Mouse (Mus musculus) embryonic facial prominence, embryonic 12.5 days (tissue): Measurements from ENCODE around the gene Ildr2. TPM values are rescaled to one million over a fixed set of nuclear protein-coding genes. Genes with fewer than 3 reads are reported as not detected.
A peak's percentile ranks its signal among the peaks of the same experiment; 100 is the strongest.

Source experiments
- ATAC-seq: fragments of 200-750 bp; cut with Nextera tagmentation; 2 replicates; pipeline ENCODE4 v1.8.0; 2017; ENCODE audit not compliant: insufficient number of reproducible peaks, insufficient read depth, low FRiP score, low TSS enrichment
- H3K27ac ChIP-seq: fragments of 300-500 bp; sonication (generic); 2 replicates; pipeline ENCODE4 v1.5.1; 2016; ENCODE audit warnings: mild to moderate bottlenecking
- H3K27me3 ChIP-seq: fragments of 300-500 bp; sonication (generic); 2 replicates; pipeline ENCODE4 v1.6.1; 2016; ENCODE audit warnings: mild to moderate bottlenecking, moderate library complexity
- H3K36me3 ChIP-seq: fragments of 300-500 bp; sonication (generic); 2 replicates; pipeline ENCODE4 v1.6.1; 2016; ENCODE audit warnings: mild to moderate bottlenecking
- H3K4me1 ChIP-seq: fragments of 300-500 bp; sonication (generic); 2 replicates; pipeline ENCODE4 v1.6.1; 2016
- H3K4me2 ChIP-seq: fragments of 300-500 bp; sonication (generic); replicated peaks from 2 replicates; pipeline ENCODE4 v1.6.1; 2016; ENCODE audit warnings: mild to moderate bottlenecking, moderate library complexity
- H3K4me3 ChIP-seq: fragments of 300-500 bp; sonication (generic); 2 replicates; pipeline ENCODE4 v1.5.1; 2016; ENCODE audit warnings: mild to moderate bottlenecking
- H3K9ac ChIP-seq: fragments of 300-500 bp; sonication (generic); 2 replicates; pipeline ENCODE4 v1.6.1; 2016; ENCODE audit warnings: mild to moderate bottlenecking, moderate library complexity
- H3K9me3 ChIP-seq: fragments of 300-500 bp; sonication (generic); 2 replicates; pipeline ENCODE4 v1.6.1; 2016; ENCODE audit warnings: mild to moderate bottlenecking, moderate library complexity
- WGBS: fragments of 180-500 bp; shearing (Covaris S2); methylation state at CpG from one replicate; pipeline ENCODE4 v1.1.7; 2016; 5-methylcytosine and 5-hydroxymethylcytosine counted together
- polyA plus RNA-seq: library from polyadenylated mRNA; unstranded; fragments of >200 nt; fragmentation: Nextera tagmentation; extraction: Ambion mirVana; gene quantifications from 2 replicates; pipeline ENCODE4 v1.2.1, GENCODE M21; 2016

Ildr2 gene
- polyA plus RNA-seq, 1 experiment from 2014 or later, result 1.2 TPM

DNA sequence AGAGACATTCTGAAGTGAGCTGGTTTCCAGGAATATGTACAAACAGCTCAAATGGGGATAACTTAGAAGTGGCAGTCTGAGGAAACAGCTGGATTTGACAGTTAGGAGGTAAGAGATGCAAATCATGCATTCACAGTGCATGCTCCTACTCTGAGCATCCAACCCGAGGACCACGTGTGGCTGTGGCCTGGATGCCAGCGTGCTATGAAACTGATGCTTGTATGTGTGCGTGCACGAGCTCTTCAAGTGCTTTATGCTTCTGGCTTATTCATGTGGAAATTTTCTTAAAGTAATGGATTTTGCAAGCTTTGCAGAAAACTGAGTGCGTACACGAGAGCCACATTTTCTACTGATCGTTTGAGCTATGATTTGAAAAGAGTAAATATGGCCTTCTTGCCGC, 32.3 kb downstream of the Ildr2 start:
- H3K27me3 ChIP-seq, result no peaks in the 10 kb centered on the region
- no peak for ATAC-seq
- no peak overlapping the region for H3K9ac ChIP-seq
- no peak overlapping the region for H3K27ac ChIP-seq
- no peak overlapping the region for H3K4me3 ChIP-seq
- H3K36me3 ChIP-seq, result no peaks in the 10 kb centered on the region
- 79% methylated on average over 9 of the region's 9 CpGs for WGBS
- no peak overlapping the region for H3K4me2 ChIP-seq
- peaks cover 15% of the 10 kb centered on the region for H3K4me1 ChIP-seq
- H3K9me3 ChIP-seq, result no peaks in the 10 kb centered on the region

DNA sequence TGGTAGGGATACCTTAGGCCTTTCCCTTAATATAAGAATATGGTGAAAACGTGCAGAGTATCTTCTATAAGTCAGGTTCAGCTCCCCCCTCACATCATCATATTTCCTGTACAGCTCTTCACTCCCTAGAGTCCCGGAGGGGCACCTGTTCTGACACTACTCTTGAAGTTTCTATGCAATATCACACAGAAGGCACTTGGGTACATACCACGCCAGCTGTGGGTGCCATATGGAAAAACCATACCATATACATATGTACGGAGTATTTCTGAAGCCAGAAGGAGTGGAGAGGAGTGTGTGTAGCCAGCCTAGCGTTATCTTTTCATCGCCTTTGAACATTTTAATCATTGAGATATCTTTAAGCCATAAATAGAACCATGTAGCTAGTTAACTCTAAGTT, 36.6 kb downstream of the Ildr2 start:
- Histone ChIP-seq H3K36me3 (no peaks in the 10 kb centered on the region), H3K4me2 (no peak overlapping the region), H3K4me1 (no peaks in the 10 kb centered on the region), H3K4me3 (no peak overlapping the region), H3K9me3 (no peaks in the 10 kb centered on the region), H3K27ac (no peak overlapping the region), H3K9ac (no peak overlapping the region), H3K27me3 (0 out of 2 replicates have a peak, but pooled peaks cover 3% of the 10 kb centered on the region)
- no peak for ATAC-seq
- 85% methylated on average over 6 of the region's 6 CpGs for WGBS

DNA sequence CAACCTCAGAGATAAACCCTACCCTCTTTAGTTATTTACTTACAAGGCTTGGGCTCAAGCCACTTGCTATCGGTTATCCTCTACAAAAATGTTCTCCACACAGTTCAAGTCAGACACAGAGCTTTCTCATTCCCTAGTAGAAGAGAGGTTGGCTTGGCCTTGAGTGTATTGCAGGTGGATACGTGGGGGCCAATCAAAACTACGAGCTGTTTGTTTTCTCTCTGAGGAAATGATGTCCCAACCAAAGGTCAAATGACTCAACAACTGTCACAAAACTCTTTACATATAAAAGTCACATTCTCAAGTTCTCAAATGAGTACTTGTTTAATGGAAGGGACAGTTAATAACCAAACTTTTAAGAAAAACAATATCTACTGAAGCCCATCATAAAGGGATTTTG, 39.1 kb downstream of the Ildr2 start:
- ATAC-seq, result no peak
- Histone ChIP-seq H3K9ac (no peak overlapping the region), H3K9me3 (no peaks in the 10 kb centered on the region), H3K27me3 (0 out of 2 replicates have a peak, but pooled peaks cover 3% of the 10 kb centered on the region), H3K4me1 (no peaks in the 10 kb centered on the region), H3K27ac (no peak overlapping the region), H3K4me3 (no peak overlapping the region), H3K36me3 (no peaks in the 10 kb centered on the region), H3K4me2 (no peak overlapping the region)
- WGBS, result 84% methylated on average over 3 of the region's 3 CpGs

DNA sequence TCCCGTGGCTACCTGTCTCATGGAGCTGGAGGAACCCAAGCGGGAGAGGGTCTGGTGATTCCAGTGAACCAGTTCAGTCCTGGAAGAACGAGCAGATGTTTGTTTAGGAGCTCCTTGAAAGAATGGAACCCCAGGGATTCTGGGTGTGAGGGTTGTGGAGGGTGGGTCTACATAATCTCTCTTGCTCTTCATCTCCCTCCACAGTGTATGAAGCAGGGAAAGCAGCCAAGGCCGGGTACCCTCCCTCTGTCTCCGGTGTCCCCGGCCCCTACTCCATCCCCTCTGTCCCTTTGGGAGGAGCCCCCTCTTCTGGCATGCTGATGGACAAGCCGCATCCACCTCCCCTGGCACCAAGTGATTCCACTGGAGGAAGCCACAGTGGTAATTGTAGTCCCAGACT, 41.6 kb downstream of the Ildr2 start:
- ATAC-seq, result no peak
- H3K36me3 ChIP-seq, result no peaks in the 10 kb centered on the region
- 78% methylated on average over 7 of the region's 7 CpGs for WGBS

DNA sequence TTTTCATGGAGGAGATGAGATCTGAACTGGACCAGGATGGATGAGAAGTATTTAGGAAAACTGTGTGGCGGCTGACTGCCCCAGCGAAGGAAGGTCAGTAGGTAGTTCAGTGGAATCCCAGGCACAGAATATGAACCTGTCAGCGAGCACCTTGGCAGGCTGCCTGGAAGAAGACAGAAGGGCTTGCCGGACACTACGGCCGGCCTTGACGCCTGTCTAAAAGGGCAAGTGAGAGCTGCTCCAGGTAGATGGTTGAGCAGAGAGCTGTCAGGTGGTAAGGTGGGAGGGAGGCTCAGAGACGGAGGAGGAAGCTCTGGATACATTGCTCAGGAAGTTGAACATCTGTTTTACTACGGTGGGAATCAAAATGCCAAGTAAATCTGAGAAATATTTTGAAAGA, 42.4 kb downstream of the Ildr2 start:
- ATAC-seq, result no peak
- Histone ChIP-seq H3K9ac (no peak overlapping the region), H3K4me1 (no peaks in the 10 kb centered on the region), H3K4me3 (no peak overlapping the region), H3K4me2 (no peak overlapping the region), H3K9me3 (no peaks in the 10 kb centered on the region), H3K27me3 (0 out of 2 replicates have a peak, but pooled peaks cover 3% of the 10 kb centered on the region), H3K36me3 (no peaks in the 10 kb centered on the region), H3K27ac (no peak overlapping the region)
- WGBS, result 86% methylated on average over 9 of the region's 9 CpGs

More for the DNA sequence above, 41.6 kb downstream of the Ildr2 start:
- Histone ChIP-seq H3K9me3 (no peaks in the 10 kb centered on the region), H3K27me3 (0 out of 2 replicates have a peak, but pooled peaks cover 3% of the 10 kb centered on the region), H3K27ac (no peak overlapping the region), H3K4me3 (no peak overlapping the region), H3K4me1 (no peaks in the 10 kb centered on the region), H3K9ac (no peak overlapping the region), H3K4me2 (no peak overlapping the region)

DNA sequence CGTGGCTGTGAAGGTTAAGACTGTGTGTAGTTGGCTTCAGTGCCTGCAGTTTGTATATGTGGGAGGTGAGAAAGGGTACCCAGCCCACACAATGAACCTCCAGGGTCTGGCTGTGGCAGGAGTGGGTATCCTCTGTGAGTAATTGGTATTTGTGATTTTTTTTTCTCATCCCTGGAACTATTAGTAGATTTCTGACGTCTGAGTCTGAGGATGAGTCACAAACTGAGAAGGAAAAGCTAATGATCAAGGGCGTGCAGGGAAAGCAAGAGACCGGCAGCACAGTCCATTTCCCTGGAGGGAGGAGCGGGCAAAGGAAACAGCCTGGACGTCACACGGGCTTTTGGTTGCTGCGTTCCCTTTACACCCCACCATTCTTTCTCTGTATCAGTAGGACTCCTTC, 43.0 kb downstream of the Ildr2 start:
- ATAC-seq, result no peak
- 0 out of 2 replicates have a peak, but pooled peaks cover 3% of the 10 kb centered on the region for H3K27me3 ChIP-seq
- H3K36me3 ChIP-seq, result no peaks in the 10 kb centered on the region
- WGBS, result 80% methylated on average over 8 of the region's 8 CpGs
- H3K9ac ChIP-seq, result no peak overlapping the region
- no peak overlapping the region for H3K4me3 ChIP-seq
- H3K4me1 ChIP-seq, result no peaks in the 10 kb centered on the region
- H3K4me2 ChIP-seq, result no peak overlapping the region
- H3K9me3 ChIP-seq, result no peaks in the 10 kb centered on the region
- no peak overlapping the region for H3K27ac ChIP-seq

DNA sequence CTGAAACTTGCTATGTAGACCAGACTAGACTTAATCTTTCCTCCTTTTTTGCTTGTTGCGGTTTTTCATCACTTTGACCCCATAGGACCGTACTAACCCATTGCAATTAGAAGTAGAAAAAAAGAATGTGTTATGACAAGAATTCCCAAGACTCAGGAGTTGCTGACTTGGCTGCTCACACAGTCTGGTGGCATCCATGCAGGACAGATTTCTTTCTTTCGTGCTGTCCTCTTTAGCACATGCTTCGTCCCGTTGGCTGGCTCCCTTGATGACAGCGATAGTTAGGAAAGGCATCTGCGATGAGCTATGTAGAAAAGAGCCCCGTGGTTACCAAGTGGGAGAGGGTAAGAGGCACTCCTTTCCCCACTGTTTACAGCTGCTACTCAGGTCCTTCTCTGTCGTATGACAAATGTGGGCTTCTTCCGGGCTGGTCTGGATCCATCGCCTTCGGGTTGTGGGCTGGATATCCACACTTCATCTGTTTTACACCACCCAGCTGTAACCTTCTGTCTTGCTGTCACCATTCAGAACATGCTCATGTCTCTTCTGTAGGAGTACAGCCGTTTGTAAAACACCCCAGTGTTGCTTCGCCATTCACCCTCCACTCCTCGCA, 43.7 kb downstream of the Ildr2 start:
- H3K9ac ChIP-seq, result no peak overlapping the region
- H3K4me2 ChIP-seq, result no peak overlapping the region
- no peak overlapping the region for H3K27ac ChIP-seq
- WGBS, result 82% methylated on average over 15 of the region's 15 CpGs
- H3K9me3 ChIP-seq, result no peaks in the 10 kb centered on the region
- H3K4me1 ChIP-seq, result no peaks in the 10 kb centered on the region
- 0 out of 2 replicates have a peak, but pooled peaks cover 3% of the 10 kb centered on the region for H3K27me3 ChIP-seq
- no peak for ATAC-seq
- no peak overlapping the region for H3K4me3 ChIP-seq
- H3K36me3 ChIP-seq, result no peaks in the 10 kb centered on the region

DNA sequence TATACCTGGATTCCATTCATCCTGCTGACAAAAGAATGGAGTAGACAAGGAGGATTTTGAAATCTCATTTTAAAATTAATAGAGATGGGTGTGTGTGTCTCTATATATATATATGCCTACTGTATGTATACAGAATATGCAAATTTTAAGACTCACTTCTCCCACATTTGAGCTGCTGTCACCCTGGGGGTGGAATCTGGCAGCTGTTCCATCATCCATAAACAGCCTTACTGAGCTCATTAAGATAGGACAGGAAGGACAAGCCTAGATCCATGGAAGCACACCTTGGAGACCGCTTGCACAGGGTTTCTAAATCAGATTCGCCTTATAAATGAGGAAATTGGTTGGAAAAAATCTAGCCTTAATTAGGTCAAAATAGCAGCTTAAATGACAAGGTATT, 44.9 kb downstream of the Ildr2 start:
- Histone ChIP-seq H3K4me2 (no peak overlapping the region), H3K9ac (no peak overlapping the region), H3K4me1 (no peaks in the 10 kb centered on the region), H3K27ac (no peak overlapping the region), H3K9me3 (no peaks in the 10 kb centered on the region), H3K27me3 (0 out of 2 replicates have a peak, but pooled peaks cover 3% of the 10 kb centered on the region), H3K4me3 (no peak overlapping the region), H3K36me3 (no peaks in the 10 kb centered on the region)
- WGBS, result 87% methylated on average over 2 of the region's 2 CpGs
- no peak for ATAC-seq

DNA sequence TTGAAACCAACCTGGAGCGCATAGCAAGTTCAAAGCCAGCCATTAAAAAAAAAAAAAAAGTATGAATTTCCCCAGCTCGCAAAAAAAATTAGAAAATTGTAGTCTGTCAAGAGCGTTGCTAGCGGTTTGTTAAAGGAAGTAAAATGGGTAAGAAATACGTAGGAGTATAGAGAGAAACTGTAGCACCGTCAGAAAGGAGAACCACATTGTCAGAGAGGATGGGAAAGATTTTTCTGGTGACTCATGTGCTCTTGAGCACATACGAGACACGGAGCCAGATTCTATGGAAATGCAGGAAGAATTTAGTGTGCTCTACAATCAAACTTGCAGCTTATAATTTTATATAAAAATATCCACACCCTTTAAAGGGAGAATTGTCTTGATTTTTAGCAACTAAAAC, 45.9 kb downstream of the Ildr2 start:
- 85% methylated on average over 8 of the region's 8 CpGs for WGBS
- H3K36me3 ChIP-seq, result no peaks in the 10 kb centered on the region
- H3K27me3 ChIP-seq, result no peaks in the 10 kb centered on the region
- H3K9me3 ChIP-seq, result no peaks in the 10 kb centered on the region
- ATAC-seq, result no peak
- no peaks in the 10 kb centered on the region for H3K4me1 ChIP-seq
- no peak overlapping the region for H3K4me3 ChIP-seq
- no peak overlapping the region for H3K4me2 ChIP-seq
- H3K27ac ChIP-seq, result no peak overlapping the region
- H3K9ac ChIP-seq, result no peak overlapping the region

DNA sequence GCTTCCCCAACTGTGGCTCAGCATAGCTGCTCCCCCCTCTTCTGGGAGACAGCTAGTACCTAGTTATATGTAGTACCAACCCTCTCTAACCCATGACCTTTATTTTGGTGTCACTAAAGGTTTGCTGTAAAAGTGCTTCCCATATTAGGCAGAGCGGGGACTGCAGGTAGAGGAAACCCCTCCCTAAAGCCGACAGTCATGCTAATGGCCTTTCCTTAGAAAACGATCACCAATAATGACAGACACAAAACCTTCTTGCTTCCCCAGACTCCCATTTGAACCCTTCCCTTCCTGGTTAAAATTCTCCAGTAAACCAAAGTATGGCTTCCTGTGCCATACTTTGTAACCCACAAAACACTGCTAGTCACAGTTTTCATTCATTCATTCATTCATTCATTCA, 46.6 kb downstream of the Ildr2 start:
- no peak overlapping the region for H3K4me3 ChIP-seq
- H3K9ac ChIP-seq, result no peak overlapping the region
- H3K4me1 ChIP-seq, result no peaks in the 10 kb centered on the region
- no peak overlapping the region for H3K27ac ChIP-seq
- no peak for ATAC-seq
- no peak overlapping the region for H3K4me2 ChIP-seq
- H3K9me3 ChIP-seq, result no peaks in the 10 kb centered on the region
- H3K27me3 ChIP-seq, result no peaks in the 10 kb centered on the region
- H3K36me3 ChIP-seq, result no peaks in the 10 kb centered on the region
- WGBS, result 60% methylated on average over 3 of the region's 3 CpGs

DNA sequence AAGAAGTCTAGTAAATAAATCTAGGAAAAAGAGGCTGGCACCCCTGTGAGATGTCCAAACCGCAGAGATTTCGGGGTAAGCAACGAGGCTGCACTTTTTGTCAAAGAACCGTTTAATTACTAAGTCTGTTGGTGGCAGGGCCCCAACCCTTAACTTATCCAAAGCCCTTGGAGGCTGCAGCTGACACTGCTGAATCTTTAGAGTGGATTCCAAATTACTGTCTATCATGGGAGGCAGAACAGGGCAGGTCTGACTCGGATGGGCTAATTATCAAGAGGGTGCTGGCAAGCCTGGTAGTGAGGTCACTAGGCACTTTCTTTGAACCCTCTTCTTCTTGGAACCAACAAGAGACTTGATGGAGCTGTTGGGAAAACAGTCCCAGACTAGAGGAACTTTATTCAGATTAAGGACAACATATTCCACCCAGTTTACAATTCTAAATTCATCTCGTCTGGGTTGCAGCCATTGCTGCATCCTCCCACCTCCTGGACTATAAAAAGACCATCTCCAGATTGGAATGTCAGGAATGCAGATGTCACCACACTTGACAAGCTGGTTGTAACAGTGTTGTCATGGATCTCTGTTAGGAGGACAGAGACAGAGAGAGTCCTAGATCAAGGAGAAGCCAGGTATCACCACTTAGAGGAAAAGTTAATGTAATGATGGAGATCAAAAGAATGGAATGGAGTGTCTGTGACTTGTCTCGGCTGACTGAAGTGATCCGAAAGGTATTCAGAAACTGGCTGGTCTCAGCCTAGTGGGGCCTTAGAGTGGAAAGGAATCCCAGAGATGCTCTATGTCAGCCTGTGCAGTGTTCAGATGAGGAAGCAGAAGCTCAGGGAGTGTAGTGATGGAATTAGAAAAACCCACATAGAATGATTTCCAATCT, 50.7 kb downstream of the Ildr2 start:
- no peaks in the 10 kb centered on the region for H3K9me3 ChIP-seq
- H3K4me3 ChIP-seq, result no peak overlapping the region
- H3K4me2 ChIP-seq, result no peak overlapping the region
- WGBS, result 69% methylated on average over 8 of the region's 8 CpGs
- no peak overlapping the region for H3K27ac ChIP-seq
- H3K9ac ChIP-seq, result no peak overlapping the region
- no peak for ATAC-seq
- H3K4me1 ChIP-seq, result 0 out of 2 replicates have a peak, but pooled peaks cover 6% of the 10 kb centered on the region
- no peaks in the 10 kb centered on the region for H3K36me3 ChIP-seq
- H3K27me3 ChIP-seq, result peaks cover 23% of the 10 kb centered on the region

DNA sequence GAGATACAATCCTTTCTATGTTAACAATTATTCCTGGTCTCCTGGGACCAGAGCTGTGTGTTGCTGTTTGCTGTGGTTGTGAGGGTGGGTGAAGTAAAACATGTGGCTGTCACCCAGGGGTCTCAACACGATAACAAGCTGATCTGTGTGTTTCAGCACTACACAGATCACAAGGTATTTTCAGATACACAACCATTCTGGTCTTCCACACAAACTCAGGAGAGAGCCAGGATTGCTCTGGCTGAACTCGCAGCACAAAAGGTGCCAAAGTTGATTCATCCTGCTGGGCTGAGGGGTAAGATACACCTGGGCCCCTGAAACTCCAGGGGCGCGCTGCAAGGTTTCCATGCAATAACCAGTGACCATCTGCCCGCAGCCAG, 54.5 kb downstream of the Ildr2 start:
- H3K9ac ChIP-seq, result peak overlapping the region; percentile 52
- H3K27me3 ChIP-seq, result peaks cover 30% of the 10 kb centered on the region
- 19% methylated on average over 5 of the region's 5 CpGs for WGBS
- 0 out of 2 replicates have a peak, but pooled peaks cover 6% of the 10 kb centered on the region for H3K4me1 ChIP-seq
- H3K36me3 ChIP-seq, result no peaks in the 10 kb centered on the region
- H3K27ac ChIP-seq, result no peak overlapping the region
- no peaks in the 10 kb centered on the region for H3K9me3 ChIP-seq
- peak overlapping the region; percentile 56 for H3K4me3 ChIP-seq
- ATAC-seq, result no peak
- H3K4me2 ChIP-seq, result peak overlapping the region; percentile 97
